Mouse (Mus musculus): ENCODE data around the gene Dram1.

GRCm38 (mm10) chr10:88320714-88321416 lies 58.0 kb downstream of the Dram1 start:
- no peak for TF ChIP-seq POLR2A (IDR thresholded peaks at IDR 0.05; ENCODE audit: low read depth, low read length)
- no peak for TF ChIP-seq CTCF (IDR thresholded peaks at IDR 0.05; ENCODE audit: borderline replicate concordance, insufficient read depth, low read length)
